Mouse (Mus musculus): Measurements from ENCODE around the gene Htra3.

The Htra3 gene

DNA sequence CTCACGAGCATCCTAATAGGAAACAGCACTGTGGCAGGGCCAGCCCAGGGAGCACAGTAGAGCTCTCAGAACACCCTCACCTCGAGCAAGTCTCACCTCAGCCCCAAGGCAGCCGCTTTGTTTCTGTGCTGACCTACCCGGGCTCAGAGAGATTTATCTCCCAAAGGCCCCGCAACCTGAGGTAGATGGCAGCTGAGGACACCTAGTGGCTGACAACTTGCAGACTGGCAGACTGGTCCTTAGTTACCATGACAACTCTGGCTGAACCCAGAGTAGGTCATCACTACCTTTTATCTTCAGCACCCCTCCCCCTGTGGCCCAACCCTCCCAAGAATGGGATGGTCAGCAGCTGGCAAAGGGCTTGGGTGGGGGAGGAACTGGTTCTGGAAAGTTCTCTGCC is 16.2 kb upstream of the Htra3 start:
- DNase-seq (ENCODE audit: low read depth) = no peak

DNA sequence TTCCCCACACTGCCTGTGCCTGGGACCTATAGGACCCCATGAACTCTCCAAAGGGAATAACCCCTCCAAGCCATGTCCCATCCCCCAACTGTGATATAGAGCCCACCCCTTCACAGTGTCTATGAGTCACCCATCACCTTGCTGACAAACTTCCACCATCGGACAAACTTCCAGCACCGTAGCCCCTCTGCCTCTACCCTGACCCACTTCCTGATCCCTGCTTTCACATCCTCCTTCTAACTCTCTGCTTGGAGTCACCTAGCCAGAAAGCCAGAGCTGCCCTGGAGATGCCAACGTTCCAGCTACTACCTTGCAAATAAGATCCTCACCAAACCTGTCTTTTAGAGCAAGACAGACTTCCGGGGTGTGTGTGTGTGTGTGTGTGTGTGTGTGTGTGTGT is 14.1 kb upstream of the Htra3 start:
- DNase-seq (ENCODE audit: low read depth) = no peak

- DNase-seq (ENCODE audit: low read depth) = no peak
Measured at GRCm38 (mm10) chr5:35691246-35691645, 11.7 kb upstream of the Htra3 start.

- DNase-seq (ENCODE audit: low read depth) = no peak
Measured at GRCm38 (mm10) chr5:35690485-35691165, 11.0 kb upstream of the Htra3 start.

- DNase-seq (ENCODE audit: low read depth) = no peak
Measured at GRCm38 (mm10) chr5:35689374-35689773, 9.8 kb upstream of the Htra3 start.

GRCm38 (mm10) chr5:35688851-35689250 is 9.3 kb upstream of the Htra3 start:
- DNase-seq (ENCODE audit: low read depth) = no peak

DNA sequence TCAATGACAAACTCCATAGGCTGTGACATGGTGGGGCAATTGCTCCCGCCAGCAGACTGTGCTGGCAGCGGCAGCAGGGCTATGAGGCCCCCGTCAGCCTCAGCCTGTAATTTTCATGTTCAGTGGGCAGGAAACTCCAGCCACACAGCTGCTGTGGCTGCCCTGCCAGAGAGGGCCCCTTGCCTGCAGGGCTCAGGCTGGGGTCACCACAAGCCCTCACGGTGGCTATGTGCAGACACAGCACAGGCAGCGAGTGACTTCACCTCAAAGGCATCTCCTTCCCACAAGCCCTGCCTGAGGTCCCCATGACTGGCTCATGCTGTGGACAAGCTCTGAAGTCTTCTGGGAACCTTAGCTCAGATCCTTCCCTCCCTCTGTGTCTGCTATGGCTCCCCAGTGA is 7.5 kb upstream of the Htra3 start:
- DNase-seq (ENCODE audit: low read depth) = peak; percentile 59

DNA sequence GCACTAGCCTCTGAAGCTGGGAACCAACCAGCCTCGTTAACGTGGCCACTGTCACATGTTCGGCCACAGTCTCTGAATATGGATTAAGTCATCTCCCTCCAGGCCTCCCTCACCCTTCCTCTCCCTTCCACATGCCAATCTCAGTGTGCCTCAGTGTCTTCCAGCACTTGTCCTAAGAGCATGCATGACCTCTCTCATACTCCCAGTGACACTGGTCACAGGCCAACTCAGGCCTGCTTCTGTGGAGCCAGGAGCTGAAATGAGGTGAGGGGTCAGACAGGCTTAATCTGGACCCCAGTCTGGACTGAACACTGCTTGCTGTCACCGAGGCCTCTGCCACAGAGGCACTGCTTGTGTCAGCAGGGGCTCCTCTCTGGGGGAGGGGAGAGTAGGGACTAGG is 6.8 kb upstream of the Htra3 start:
- no peak for DNase-seq (ENCODE audit: low read depth)

- DNase-seq (ENCODE audit: low read depth) = no peak
Measured at GRCm38 (mm10) chr5:35685079-35685478, 5.5 kb upstream of the Htra3 start.

DNA sequence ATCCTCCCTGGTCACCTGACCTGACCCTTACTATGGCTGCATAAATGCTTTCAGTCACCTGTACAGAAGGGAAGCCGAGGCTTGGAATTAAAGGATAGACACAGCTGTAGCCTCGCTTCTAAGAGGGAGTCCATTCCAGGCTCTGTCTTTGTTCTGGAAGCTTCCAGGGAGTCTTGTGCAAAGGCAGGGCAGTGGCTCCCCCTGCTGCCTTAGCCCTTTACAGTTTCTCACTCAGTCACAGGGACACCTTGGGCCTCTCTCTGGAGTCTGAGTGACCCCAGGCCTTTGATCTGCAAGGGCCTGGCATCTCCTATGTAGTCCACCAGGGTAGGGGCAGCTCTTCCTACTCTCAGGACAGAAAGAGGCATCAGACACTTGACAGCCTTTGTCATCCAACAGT is 1.4 kb upstream of the Htra3 start:
- DNase-seq (ENCODE audit: low read depth) = no peak

- no peak for DNase-seq (ENCODE audit: low read depth)
Measured at GRCm38 (mm10) chr5:35676964-35677363, 2.6 kb downstream of the Htra3 start.

DNA sequence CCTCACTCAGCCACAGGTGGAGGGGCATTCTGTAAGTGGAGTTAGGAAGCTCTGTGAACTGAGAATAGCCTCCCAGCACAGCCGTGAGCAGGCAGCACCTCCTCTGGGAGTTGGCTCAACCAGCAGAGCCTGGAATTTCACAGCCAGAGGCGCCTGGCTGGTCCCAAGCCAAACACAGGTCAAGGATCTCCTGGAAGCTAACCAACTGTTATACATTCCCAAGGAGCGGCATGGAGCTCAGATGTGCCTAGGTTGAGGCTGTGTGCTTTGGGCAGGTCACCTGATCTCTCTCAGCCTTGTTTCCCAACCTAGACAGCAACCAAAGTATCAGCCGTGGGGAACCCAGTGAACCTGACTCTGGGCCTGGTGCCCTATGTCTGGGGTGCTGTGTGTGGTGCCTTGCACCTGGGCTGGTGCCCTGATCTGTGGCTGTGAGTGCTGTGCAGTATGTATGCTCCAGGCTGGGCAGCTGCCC is 5.5 kb downstream of the Htra3 start:
- peak; percentile 93 for DNase-seq (ENCODE audit: low read depth)

DNA sequence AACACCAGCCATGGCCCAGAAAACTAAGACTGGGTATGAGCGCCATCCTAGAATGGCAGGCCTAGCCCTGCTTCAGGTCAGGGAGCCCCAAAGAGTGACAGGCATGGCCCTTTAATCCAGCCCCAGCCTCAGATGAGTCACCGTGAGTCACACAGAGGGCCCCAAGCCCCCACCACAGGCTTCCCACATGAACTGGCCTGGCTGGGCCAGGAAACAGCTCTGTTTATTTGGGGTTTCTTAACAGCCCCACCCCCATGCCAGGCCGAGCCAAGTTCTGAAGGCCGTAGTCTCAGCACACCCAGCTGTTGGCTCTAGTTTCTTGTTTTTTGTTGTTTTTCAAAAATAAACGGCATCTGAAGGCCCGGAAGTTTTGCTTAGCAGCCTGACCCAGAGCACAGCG is 6.5 kb downstream of the Htra3 start:
- DNase-seq (ENCODE audit: low read depth) = peak; percentile 95

GRCm38 (mm10) chr5:35672581-35672980 is 7.0 kb downstream of the Htra3 start:
- no peak for DNase-seq (ENCODE audit: low read depth)

- peak; percentile 78 for DNase-seq (ENCODE audit: low read depth)
Measured at GRCm38 (mm10) chr5:35671474-35671891, 8.1 kb downstream of the Htra3 start.

DNA sequence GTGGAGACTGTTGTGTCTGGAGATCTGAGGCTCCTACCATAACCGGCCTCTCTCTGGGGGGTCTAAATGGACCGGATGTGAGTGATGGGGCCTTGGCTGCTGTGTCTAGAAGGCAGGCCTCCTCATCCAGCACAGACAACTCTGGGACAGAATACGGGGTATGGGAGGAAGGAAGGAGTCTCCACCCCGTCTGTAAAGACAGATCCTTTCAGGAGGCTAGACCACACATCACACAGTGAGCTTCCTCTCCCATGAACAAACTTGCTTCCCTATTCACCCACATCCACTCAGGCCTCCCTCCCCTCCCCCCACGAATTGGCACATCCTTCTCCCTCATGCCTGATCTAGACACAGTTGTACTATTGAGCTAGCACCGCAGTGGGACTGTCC is 9.2 kb downstream of the Htra3 start:
- no peak for DNase-seq (ENCODE audit: low read depth)

- DNase-seq (ENCODE audit: low read depth) = no peak
Measured at GRCm38 (mm10) chr5:35669747-35670411, 9.7 kb downstream of the Htra3 start.

DNA sequence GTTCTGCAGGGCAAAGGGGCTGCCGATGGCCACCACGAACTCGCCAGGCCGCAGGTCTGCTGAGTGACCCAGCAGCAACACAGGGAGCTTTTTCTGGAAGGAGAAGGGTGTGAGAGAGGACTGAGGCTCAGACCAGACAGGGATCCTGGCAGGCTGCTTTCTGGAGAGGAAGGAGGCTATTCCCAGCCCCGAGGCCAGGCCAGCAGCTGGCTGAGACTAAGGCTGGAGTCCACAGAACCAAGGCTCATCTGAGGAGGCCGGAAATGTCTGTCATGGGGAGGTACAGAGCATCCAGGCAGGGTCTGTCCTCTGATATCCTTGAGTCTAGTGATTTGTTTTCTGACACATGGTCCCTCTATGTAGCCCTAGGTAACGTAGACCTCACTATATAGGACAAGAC is 13.4 kb downstream of the Htra3 start:
- no peak for DNase-seq (ENCODE audit: low read depth)

GRCm38 (mm10) chr5:35662021-35662545 is 17.5 kb downstream of the Htra3 start:
- DNase-seq (ENCODE audit: low read depth) = no peak

DNA sequence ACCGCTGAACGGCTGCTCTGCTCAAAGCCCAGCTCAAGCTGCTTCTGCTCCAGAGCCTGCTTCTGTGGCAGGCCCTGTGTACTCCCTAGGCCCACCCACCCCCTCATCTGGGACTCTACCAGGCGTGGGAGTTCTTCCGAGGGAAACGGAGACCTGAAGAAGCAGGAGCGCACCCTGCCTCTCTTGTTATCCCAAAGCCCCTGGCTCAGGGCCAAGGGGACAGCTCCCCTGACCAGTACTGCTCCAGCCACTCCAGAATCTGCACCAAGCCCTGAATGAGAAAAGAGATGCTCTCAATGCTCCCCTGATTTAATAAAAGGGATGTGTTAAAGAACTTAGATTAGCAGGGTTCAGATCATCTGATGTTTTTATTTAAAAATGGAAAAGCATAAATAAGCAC is 18.4 kb downstream of the Htra3 start:
- DNase-seq (ENCODE audit: low read depth) = no peak

GRCm38 (mm10) chr5:35659503-35659902 is 20.1 kb downstream of the Htra3 start:
- no peak for DNase-seq (ENCODE audit: low read depth)

- DNase-seq (ENCODE audit: low read depth) = no peak
Measured at GRCm38 (mm10) chr5:35655753-35656485, 23.7 kb downstream of the Htra3 start.
